Mouse (Mus musculus) kidney, adult 18-20 months (tissue): ENCODE results near the gene Dnase2a.

ENCODE experiments used
- DNase-seq: peaks from one replicate; pipeline ENCODE4 v3.0.0; 2021

Dnase2a gene

GRCm38 (mm10) chr8:84909162-84909767, 905 bp downstream of the Dnase2a start:
- DNase-seq: no peak

GRCm38 (mm10) chr8:84909949-84910348, 1.6 kb downstream of the Dnase2a start:
- DNase-seq: no peak

GRCm38 (mm10) chr8:84910551-84910950, 2.2 kb downstream of the Dnase2a start:
- DNase-seq: no peak

GRCm38 (mm10) chr8:84911854-84912253, 3.5 kb downstream of the Dnase2a start:
- DNase-seq: no peak

GRCm38 (mm10) chr8:84912391-84912790, 4.0 kb downstream of the Dnase2a start:
- no peak for DNase-seq

GRCm38 (mm10) chr8:84912895-84913501, 4.6 kb downstream of the Dnase2a start:
- DNase-seq: peak; percentile 81

- no peak for DNase-seq
Observed at GRCm38 (mm10) chr8:84913502-84913900, 5.1 kb downstream of the Dnase2a start.

GRCm38 (mm10) chr8:84913960-84914359, 5.6 kb downstream of the Dnase2a start:
- peak; percentile 38 for DNase-seq

- DNase-seq: no peak
Observed at GRCm38 (mm10) chr8:84915269-84915668, 6.9 kb downstream of the Dnase2a start.

GRCm38 (mm10) chr8:84917781-84918180, 9.4 kb downstream of the Dnase2a start:
- DNase-seq: no peak

GRCm38 (mm10) chr8:84918646-84919045, 10.3 kb downstream of the Dnase2a start:
- DNase-seq: no peak

- DNase-seq: no peak
Observed at GRCm38 (mm10) chr8:84921596-84921995, 13.2 kb downstream of the Dnase2a start.

GRCm38 (mm10) chr8:84925557-84925956, 17.2 kb downstream of the Dnase2a start:
- no peak for DNase-seq

- DNase-seq: no peak
Observed at GRCm38 (mm10) chr8:84927513-84927912, 19.2 kb downstream of the Dnase2a start.

GRCm38 (mm10) chr8:84928456-84929306, 20.3 kb downstream of the Dnase2a start:
- DNase-seq: peak; percentile 76

GRCm38 (mm10) chr8:84930582-84930981, 22.2 kb downstream of the Dnase2a start:
- DNase-seq: no peak

- DNase-seq: no peak
Observed at GRCm38 (mm10) chr8:84933767-84934559, 25.6 kb downstream of the Dnase2a start.

GRCm38 (mm10) chr8:84934860-84935259, 26.5 kb downstream of the Dnase2a start:
- DNase-seq: no peak

GRCm38 (mm10) chr8:84935489-84935888, 27.1 kb downstream of the Dnase2a start:
- DNase-seq: no peak

GRCm38 (mm10) chr8:84936041-84936961, 27.9 kb downstream of the Dnase2a start:
- no peak for DNase-seq

- peak; percentile 58 for DNase-seq
Observed at GRCm38 (mm10) chr8:84936962-84937546, 28.7 kb downstream of the Dnase2a start, which contains the start of gene Mast1. TSS of gene Mast1 (minus strand) at chr8:84937359.
